ENCODE assay signal across 11 mouse cellular contexts in genomic region chr11:105574241-105574640, GRCm38 (mm10). TPM values are rescaled to one million over a fixed set of nuclear protein-coding genes. Genes with fewer than 3 reads are reported as not detected.
DNase-seq lines count a peak whose midpoint lies in the region; ATAC-seq lines count a peak whose summit lies in the region.
"Had no signal": no experiment of that assay in that cellular context is flagged by ENCODE, and none has a peak within 500 bp of the region (broad histone marks: within the 10 kb centered on the region; RNA-seq: fewer than 3 reads in every experiment).

No protein-coding gene starts in this region.

- DNase-seq in forebrain, embryonic 14.5 days (ENCODE audit: low spot score): peak; percentile 46
- peak; percentile 63 for DNase-seq in adrenal gland, adult 2 months
- peak; percentile 64 for DNase-seq in gastrocnemius, postnatal 10 days
- peak; percentile 21 to 47 for DNase-seq in kidney, postnatal 4 days
- no peak for DNase-seq in embryo, embryonic 10.5 days (ENCODE audit: low spot score)
- DNase-seq in thymus, adult 18-20 months: no peak

- 74% methylated on average over 7 of the region's 7 CpGs for WGBS in forebrain, embryonic 14.5 days
- WGBS in forebrain, embryonic 15.5 days: 63% methylated on average over 7 of the region's 7 CpGs
- WGBS in intestine, embryonic 15.5 days: 61% methylated on average over 7 of the region's 7 CpGs

- no peaks in the 10 kb centered on the region for H3K9me3 ChIP-seq in forebrain, embryonic 14.5 days (replicated peaks; ENCODE audit: control insufficient read depth, low read length)
- no peaks in the 10 kb centered on the region for H3K9me3 ChIP-seq in forebrain, embryonic 15.5 days
- no peaks in the 10 kb centered on the region for H3K9me3 ChIP-seq in intestine, embryonic 15.5 days
- H3K9me3 ChIP-seq: limb, embryonic 13.5 days; neural tube, embryonic 12.5 days had no signal

- no peaks in the 10 kb centered on the region for H3K4me1 ChIP-seq in forebrain, embryonic 14.5 days (ENCODE audit: control insufficient read depth, insufficient read depth, low read length)
- no peaks in the 10 kb centered on the region for H3K4me1 ChIP-seq in forebrain, embryonic 15.5 days
- H3K4me1 ChIP-seq in intestine, embryonic 15.5 days (replicated peaks): no peaks in the 10 kb centered on the region
- H3K4me1 ChIP-seq: neural tube, embryonic 12.5 days had no signal

- H3K4me2 ChIP-seq in forebrain, embryonic 14.5 days (ENCODE audit: low read length): no peak overlapping the region
- H3K4me2 ChIP-seq in forebrain, embryonic 15.5 days (replicated peaks): no peak overlapping the region
- H3K4me2 ChIP-seq in intestine, embryonic 15.5 days (replicated peaks): no peak overlapping the region
- H3K4me2 ChIP-seq: limb, embryonic 13.5 days; neural tube, embryonic 12.5 days had no signal

- no peak for ATAC-seq in forebrain, embryonic 14.5 days
- ATAC-seq in forebrain, embryonic 15.5 days (replicated peaks): no peak
- no peak for ATAC-seq in intestine, embryonic 15.5 days
- ATAC-seq: forebrain, embryonic 16.5 days had no signal

- H3K27ac ChIP-seq in forebrain, embryonic 14.5 days (ENCODE audit: low read depth, low read length): no peak overlapping the region
- no peak overlapping the region for H3K27ac ChIP-seq in forebrain, embryonic 15.5 days (replicated peaks)
- H3K27ac ChIP-seq in intestine, embryonic 15.5 days: no peak overlapping the region
- H3K27ac ChIP-seq: limb, embryonic 13.5 days; neural tube, embryonic 12.5 days had no signal

- H3K4me3 ChIP-seq in forebrain, embryonic 14.5 days (ENCODE audit: low read depth, low read length): no peak overlapping the region
- no peak overlapping the region for H3K4me3 ChIP-seq in forebrain, embryonic 15.5 days
- no peak overlapping the region for H3K4me3 ChIP-seq in intestine, embryonic 15.5 days (replicated peaks)
- H3K4me3 ChIP-seq: limb, embryonic 13.5 days; neural tube, embryonic 12.5 days had no signal

- no peaks in the 10 kb centered on the region for H3K36me3 ChIP-seq in forebrain, embryonic 14.5 days (ENCODE audit: control insufficient read depth, insufficient read depth, low read length)
- H3K36me3 ChIP-seq in forebrain, embryonic 15.5 days: no peaks in the 10 kb centered on the region
- no peaks in the 10 kb centered on the region for H3K36me3 ChIP-seq in intestine, embryonic 15.5 days
- H3K36me3 ChIP-seq: limb, embryonic 13.5 days; neural tube, embryonic 12.5 days had no signal

- H3K27me3 ChIP-seq in forebrain, embryonic 14.5 days (replicated peaks; ENCODE audit: control insufficient read depth, insufficient read depth, low read length): no peaks in the 10 kb centered on the region
- no peaks in the 10 kb centered on the region for H3K27me3 ChIP-seq in forebrain, embryonic 15.5 days
- no peaks in the 10 kb centered on the region for H3K27me3 ChIP-seq in intestine, embryonic 15.5 days (replicated peaks)
- H3K27me3 ChIP-seq: limb, embryonic 13.5 days; neural tube, embryonic 12.5 days had no signal

- H3K9ac ChIP-seq in forebrain, embryonic 14.5 days (ENCODE audit: low read length): no peak overlapping the region
- no peak overlapping the region for H3K9ac ChIP-seq in forebrain, embryonic 15.5 days (replicated peaks)
- no peak overlapping the region for H3K9ac ChIP-seq in intestine, embryonic 15.5 days
- H3K9ac ChIP-seq: limb, embryonic 13.5 days; neural tube, embryonic 12.5 days had no signal

RNA-seq across cellular contexts. Expression of gene Tanc2, which starts 15.5 kb away (rescaled TPM):
- 20.8 and 29.2 TPM in 2 replicates for polyA plus RNA-seq in forebrain, embryonic 14.5 days (2014; fragmentation: Nextera tagmentation; extraction: Ambion mirVana)
- polyA plus RNA-seq in forebrain, embryonic 15.5 days (2015; fragmentation: Nextera tagmentation; extraction: Ambion mirVana): 35.9 and 36.8 TPM in 2 replicates
- total RNA-seq in adrenal gland, adult 2 months (2021): 10 to 100 TPM; 14.5 to 16.7 TPM
- polyA plus RNA-seq in adrenal gland, adult 2 months (2012; rRNA removed): 1.5 and 3.0 TPM in 2 replicates
- total RNA-seq in gastrocnemius, postnatal 10 days (2021): 10 to 100 TPM; 31.7 to 38.8 TPM
- 8.2 TPM in 2 replicates for polyA plus RNA-seq in intestine, embryonic 15.5 days (2015; fragmentation: Nextera tagmentation; extraction: Ambion mirVana)

Comparison
In these comparisons a context has a peak if more than half of its experiments do, and no peak if none do; other contexts are left out.
1. DNase-seq: peak in forebrain, embryonic 14.5 days (single experiment), adrenal gland, adult 2 months (single experiment), gastrocnemius, postnatal 10 days (single experiment) and kidney, postnatal 4 days (2 of 2); none in embryo, embryonic 10.5 days (single experiment) and thymus, adult 18-20 months (0 of 2).